Mouse (Mus musculus) megakaryocyte, embryonic 14.5 days (primary cell): Measurements from ENCODE around the gene St6galnac3.

Experiments used
- FLI1 ChIP-seq: IDR thresholded peaks from 2 replicates; pipeline ENCODE4 v1.6.1; 2012; ENCODE audit warnings: low read length, inconsistent platforms, mixed read lengths
- GATA1 ChIP-seq: IDR thresholded peaks from 3 replicates; pipeline ENCODE4 v1.6.1; 2012; ENCODE audit warnings: mixed read lengths, low read length, inconsistent platforms, borderline replicate concordance

GRCm38 (mm10) chr3:153559586-153559985 is 165.4 kb downstream of the St6galnac3 start:
- TF ChIP-seq FLI1 (no peak), GATA1 (no peak)
